Mouse (Mus musculus): ENCODE data around the gene Coq10b.

GRCm38 (mm10) chr1:55085781-55086366, 33.3 kb downstream of the Coq10b start:
- TF ChIP-seq CTCF (IDR thresholded peaks at IDR 0.05; ENCODE audit: low read depth, low read length) = no peak
- TF ChIP-seq POLR2A (IDR thresholded peaks at IDR 0.05; ENCODE audit: extremely low read depth, insufficient read depth, low read length) = no peak

Measured in liver, adult 2 months (tissue).